Mouse (Mus musculus) heart, embryonic 13.5 days (tissue): ENCODE measurements around the gene Bub1b. TPM values are rescaled to one million over a fixed set of nuclear protein-coding genes. Genes with fewer than 3 reads are reported as not detected.
A peak's percentile ranks its signal among the peaks of the same experiment; 100 is the strongest.
"Not testable (repeated sequence)": the region's sequence is repeated elsewhere in the genome, so short reads cannot be mapped to it uniquely, and the experiment has no call there.

Source experiments
- ATAC-seq: fragments of 200-750 bp; cut with Nextera tagmentation; 2 replicates; pipeline ENCODE4 v1.8.0; 2017; ENCODE audit warnings: moderate TSS enrichment; ENCODE audit not compliant: insufficient number of reproducible peaks, low FRiP score, low TSS enrichment; ENCODE audit errors: extremely low read depth
- H3K27ac ChIP-seq: fragments of 300-500 bp; sonication (generic); replicated peaks from 2 replicates; pipeline ENCODE4 v1.5.1; 2015; ENCODE audit warnings: moderate library complexity, mild to moderate bottlenecking, inconsistent platforms
- H3K27me3 ChIP-seq: fragments of 300-500 bp; sonication (generic); replicated peaks from 2 replicates; pipeline ENCODE4 v1.6.1; 2015; ENCODE audit warnings: mild to moderate bottlenecking, inconsistent platforms
- H3K36me3 ChIP-seq: fragments of 300-500 bp; sonication (generic); 2 replicates; pipeline ENCODE4 v1.6.1; 2015; ENCODE audit warnings: mild to moderate bottlenecking, inconsistent platforms
- H3K4me1 ChIP-seq: fragments of 300-500 bp; sonication (generic); 2 replicates; pipeline ENCODE4 v1.6.1; 2015; ENCODE audit warnings: inconsistent platforms
- H3K4me2 ChIP-seq: fragments of 300-500 bp; sonication (generic); 2 replicates; pipeline ENCODE4 v1.6.1; 2015; ENCODE audit warnings: inconsistent platforms, mild to moderate bottlenecking, moderate library complexity
- H3K4me3 ChIP-seq: fragments of 300-500 bp; sonication (generic); 2 replicates; pipeline ENCODE4 v1.5.1; 2015; ENCODE audit warnings: moderate library complexity, mild to moderate bottlenecking, inconsistent platforms
- H3K9ac ChIP-seq: fragments of 300-500 bp; sonication (generic); 2 replicates; pipeline ENCODE4 v1.6.1; 2015; ENCODE audit warnings: inconsistent platforms, mild to moderate bottlenecking, moderate library complexity
- H3K9me3 ChIP-seq: fragments of 300-500 bp; sonication (generic); 2 replicates; pipeline ENCODE4 v1.6.1; 2016; ENCODE audit warnings: inconsistent platforms
- WGBS: fragments of 180-500 bp; shearing (Covaris S2); methylation state at CpG from one replicate; pipeline ENCODE4 v1.1.7; 2015; ENCODE audit warnings: mixed read lengths; 5-methylcytosine and 5-hydroxymethylcytosine counted together
- polyA plus RNA-seq: library from polyadenylated mRNA; unstranded; fragments of >200 nt; fragmentation: Nextera tagmentation; extraction: Ambion mirVana; gene quantifications from 2 replicates; pipeline ENCODE4 v1.2.1, GENCODE M21; 2015

Bub1b gene
- polyA plus RNA-seq, 1 experiment from 2014 or later: 64.3 TPM

DNA sequence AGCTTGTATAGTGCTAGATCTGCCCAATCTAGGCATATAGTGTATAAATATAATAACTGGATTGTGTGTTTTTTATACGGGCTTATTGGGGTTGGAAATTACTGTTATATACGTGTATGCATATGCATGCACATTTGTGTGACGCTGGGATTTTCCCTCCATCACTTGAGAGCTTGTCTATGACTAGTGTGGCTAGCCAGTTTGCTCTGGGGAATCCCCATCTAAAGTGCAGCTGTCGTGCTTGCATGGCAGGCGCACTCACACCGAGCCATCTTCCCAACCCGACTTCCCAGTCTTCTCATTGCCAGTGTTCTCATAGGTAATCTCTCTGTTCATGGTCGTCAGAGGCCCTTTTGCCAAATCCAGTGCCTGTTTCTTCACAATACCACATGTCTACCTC is 22.6 kb downstream of the Bub1b start:
- Histone ChIP-seq H3K4me1 (no peaks in the 10 kb centered on the region), H3K4me3 (no peak overlapping the region), H3K27ac (no peak overlapping the region), H3K27me3 (no peaks in the 10 kb centered on the region), H3K9me3 (no peaks in the 10 kb centered on the region), H3K4me2 (no peak overlapping the region), H3K9ac (no peak overlapping the region), H3K36me3 (peaks cover 95% of the 10 kb centered on the region)
- ATAC-seq: no peak
- WGBS: 84% methylated on average over 8 of the region's 8 CpGs

DNA sequence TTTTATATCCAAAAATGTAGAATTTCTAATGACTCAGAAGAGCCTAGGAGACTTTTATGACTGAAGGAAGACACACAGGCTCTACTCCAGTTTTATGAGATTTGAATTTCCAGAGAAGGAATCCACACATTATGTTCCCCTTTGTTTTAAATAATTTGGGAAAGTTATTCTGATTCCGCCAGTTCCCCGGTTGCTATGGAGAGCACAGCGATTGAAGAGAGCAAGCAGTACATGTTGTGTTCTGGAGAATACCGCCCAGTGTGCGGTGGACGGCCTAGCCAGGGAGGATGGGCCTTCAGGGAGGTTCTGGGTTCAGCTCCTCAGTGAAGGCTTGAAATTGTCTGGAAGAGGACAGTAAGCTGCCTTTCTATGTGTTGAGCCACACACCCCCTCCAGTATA is 31.3 kb downstream of the Bub1b start:
- no peak overlapping the region for H3K9ac ChIP-seq
- H3K4me2 ChIP-seq: no peak overlapping the region
- H3K36me3 ChIP-seq: peaks cover 95% of the 10 kb centered on the region
- ATAC-seq: no peak
- WGBS: 96% methylated on average over 6 of the region's 6 CpGs
- no peaks in the 10 kb centered on the region for H3K27me3 ChIP-seq
- H3K9me3 ChIP-seq: no peaks in the 10 kb centered on the region
- H3K4me1 ChIP-seq: no peaks in the 10 kb centered on the region
- H3K27ac ChIP-seq: no peak overlapping the region
- no peak overlapping the region for H3K4me3 ChIP-seq

DNA sequence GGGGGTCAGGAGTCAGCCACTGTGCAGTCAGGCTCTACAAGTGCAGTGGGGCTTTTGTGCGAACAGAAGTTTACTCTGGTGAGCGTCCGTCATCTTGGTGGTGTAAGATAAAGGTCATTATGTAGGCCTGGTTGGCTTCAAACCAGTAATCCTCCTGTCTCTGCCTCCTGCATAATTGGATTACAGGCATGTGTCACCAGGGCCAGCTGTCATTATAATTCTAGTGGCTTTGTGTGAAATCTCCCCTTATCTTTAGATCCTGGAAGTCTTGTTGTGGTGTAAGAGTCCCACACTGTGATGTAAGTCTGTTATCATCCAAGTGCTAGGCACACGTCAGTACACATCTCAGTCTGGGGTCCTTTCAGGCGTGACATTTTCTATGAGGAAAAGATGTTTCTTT is 35.4 kb downstream of the Bub1b start:
- no peak overlapping the region for H3K9ac ChIP-seq
- no peaks in the 10 kb centered on the region for H3K4me1 ChIP-seq
- no peak for ATAC-seq
- no peaks in the 10 kb centered on the region for H3K27me3 ChIP-seq
- no peak overlapping the region for H3K4me3 ChIP-seq
- peaks cover 95% of the 10 kb centered on the region for H3K36me3 ChIP-seq
- H3K9me3 ChIP-seq: no peaks in the 10 kb centered on the region
- H3K27ac ChIP-seq: no peak overlapping the region
- WGBS: 47% methylated on average over 5 of the region's 5 CpGs
- no peak overlapping the region for H3K4me2 ChIP-seq

DNA sequence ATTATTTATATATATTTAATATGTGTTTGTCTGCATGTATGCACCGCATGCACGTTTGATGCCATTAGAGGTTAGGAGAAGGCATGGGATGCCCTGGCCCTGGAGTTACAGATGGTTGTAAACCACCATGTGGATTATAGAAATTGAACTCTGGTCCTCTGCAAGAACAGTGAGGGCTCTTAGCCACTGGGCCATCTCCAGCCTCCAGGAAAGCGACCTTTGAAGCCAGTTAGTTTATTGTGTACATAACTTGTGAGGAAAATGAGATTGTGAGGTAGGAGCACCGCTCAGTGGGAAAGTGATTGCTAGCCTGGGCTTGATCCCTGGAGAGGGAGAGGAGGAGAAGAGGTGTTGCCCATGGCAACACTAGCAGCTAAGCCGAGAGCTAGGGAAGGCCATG is 39.2 kb downstream of the Bub1b start:
- Histone ChIP-seq H3K36me3 (peaks cover 94% of the 10 kb centered on the region), H3K27ac (no peak overlapping the region), H3K4me3 (no peak overlapping the region), H3K27me3 (no peaks in the 10 kb centered on the region), H3K9me3 (no peaks in the 10 kb centered on the region), H3K9ac (no peak overlapping the region), H3K4me1 (peaks cover 11% of the 10 kb centered on the region; the same call in 1 of the 2 replicates), H3K4me2 (no peak overlapping the region)
- no peak for ATAC-seq
- 81% methylated on average over 5 of the region's 5 CpGs for WGBS

DNA sequence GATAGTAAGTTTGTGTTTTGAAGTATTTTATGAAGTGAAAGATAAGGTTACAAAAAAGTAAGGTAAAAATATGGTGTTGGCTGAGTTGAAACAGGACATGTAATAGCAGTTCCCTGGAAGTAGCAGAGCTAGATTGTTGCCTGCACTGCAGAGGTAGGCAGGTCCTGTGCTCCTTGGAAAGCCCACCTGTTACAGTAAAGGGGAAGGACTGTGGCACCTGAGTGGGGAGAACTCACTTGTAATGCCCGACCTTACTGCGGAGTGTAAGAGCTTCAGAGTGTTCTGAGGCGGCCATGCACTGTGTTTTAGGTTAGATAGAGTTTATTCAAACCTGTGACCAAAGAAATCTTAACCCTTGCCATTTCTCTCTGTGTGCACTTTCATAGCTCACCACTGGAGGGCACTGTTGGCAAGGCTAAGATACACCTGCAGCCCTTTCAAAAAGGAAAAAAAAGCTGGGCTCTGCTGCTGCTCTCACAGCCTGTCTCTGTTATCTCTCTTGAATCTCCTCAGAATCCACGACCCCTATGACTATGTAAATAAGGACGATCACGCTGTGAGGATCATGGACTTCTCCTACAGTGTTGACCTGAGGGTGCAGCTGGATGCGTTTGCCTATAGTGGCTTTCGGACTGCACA is 40.0 kb downstream of the Bub1b start:
- no peak for ATAC-seq

DNA sequence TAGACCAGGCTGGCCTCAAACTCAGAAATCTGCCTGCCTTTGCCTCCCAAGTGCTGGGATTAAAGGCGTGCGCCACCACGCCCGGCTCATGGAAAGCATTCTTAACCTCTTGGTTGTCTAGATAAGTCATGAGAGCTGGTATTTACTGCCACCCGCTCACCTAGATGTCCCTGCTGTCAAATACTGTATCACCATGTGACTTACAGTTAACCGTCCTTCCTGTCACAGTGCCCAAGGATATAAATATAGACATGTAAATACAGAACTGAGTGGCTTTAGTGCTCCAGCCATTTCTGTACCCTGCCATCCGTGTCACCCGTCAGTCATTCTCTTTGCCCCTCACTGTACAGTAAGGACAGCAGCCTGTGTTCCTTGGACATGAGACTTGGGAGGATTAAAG is 40.7 kb downstream of the Bub1b start:
- H3K27me3 ChIP-seq: no peaks in the 10 kb centered on the region
- 67% methylated on average over 8 of the region's 8 CpGs for WGBS
- peaks cover 11% of the 10 kb centered on the region; the same call in 1 of the 2 replicates for H3K4me1 ChIP-seq
- no peak for ATAC-seq
- H3K27ac ChIP-seq: no peak overlapping the region
- H3K9me3 ChIP-seq: no peaks in the 10 kb centered on the region
- no peak overlapping the region for H3K9ac ChIP-seq
- H3K4me2 ChIP-seq: no peak overlapping the region
- H3K4me3 ChIP-seq: no peak overlapping the region
- H3K36me3 ChIP-seq: peaks cover 94% of the 10 kb centered on the region

More for the DNA sequence above, 40.0 kb downstream of the Bub1b start:
- H3K9me3 ChIP-seq: no peaks in the 10 kb centered on the region
- H3K4me2 ChIP-seq: no peak overlapping the region
- peaks cover 11% of the 10 kb centered on the region; the same call in 1 of the 2 replicates for H3K4me1 ChIP-seq
- no peak overlapping the region for H3K9ac ChIP-seq
- H3K27me3 ChIP-seq: no peaks in the 10 kb centered on the region
- 35% methylated on average over 8 of the region's 8 CpGs for WGBS
- no peak overlapping the region for H3K27ac ChIP-seq
- no peak overlapping the region for H3K4me3 ChIP-seq
- peaks cover 94% of the 10 kb centered on the region for H3K36me3 ChIP-seq

DNA sequence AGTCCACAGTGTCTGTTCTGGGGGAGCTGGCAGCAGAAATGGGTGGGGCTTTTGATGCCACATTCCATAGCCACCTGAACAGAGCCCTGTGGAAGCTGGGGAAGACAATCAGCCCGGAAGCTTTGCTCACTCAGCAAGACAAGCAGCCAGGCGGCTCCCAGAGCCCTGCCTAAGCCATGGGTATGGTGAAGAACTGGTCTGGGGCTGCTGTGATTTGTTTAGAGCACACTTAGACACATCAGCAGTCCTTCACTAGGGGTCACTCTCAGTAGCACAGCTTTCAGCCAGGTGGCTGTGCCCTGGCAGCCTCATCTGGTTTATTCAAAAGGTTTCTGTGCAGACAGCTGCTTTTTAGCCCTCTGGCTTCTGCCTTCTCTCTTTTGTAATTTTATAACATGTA is 43.1 kb downstream of the Bub1b start:
- no peak overlapping the region for H3K4me3 ChIP-seq

DNA sequence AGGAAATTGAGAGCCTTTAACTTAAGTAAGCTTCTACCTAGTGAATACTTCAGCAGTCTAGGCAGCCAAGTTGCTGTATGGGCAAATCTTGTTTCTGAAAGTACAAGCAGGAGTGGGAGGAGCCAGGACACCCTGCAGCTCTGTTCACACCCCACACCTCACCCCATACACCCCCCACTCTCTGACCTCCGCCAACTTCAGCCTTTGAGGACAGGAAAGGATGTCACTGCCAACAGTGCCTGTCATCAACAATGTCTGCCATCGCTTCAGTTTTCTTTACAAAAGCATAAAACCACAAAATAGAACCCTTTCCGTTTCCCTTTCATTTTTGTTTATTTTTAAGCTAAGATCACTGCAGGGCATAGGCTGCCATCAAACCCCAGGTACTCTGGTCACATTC is 44.4 kb downstream of the Bub1b start:
- H3K27ac ChIP-seq: no peak overlapping the region
- H3K4me1 ChIP-seq: peaks cover 20% of the 10 kb centered on the region
- H3K9me3 ChIP-seq: no peaks in the 10 kb centered on the region
- no peak overlapping the region for H3K4me3 ChIP-seq
- ATAC-seq: no peak
- 89% methylated on average over 3 of the region's 3 CpGs for WGBS
- peaks cover 74% of the 10 kb centered on the region for H3K36me3 ChIP-seq
- no peak overlapping the region for H3K9ac ChIP-seq
- H3K4me2 ChIP-seq: no peak overlapping the region
- no peaks in the 10 kb centered on the region for H3K27me3 ChIP-seq

More for the DNA sequence above, 43.1 kb downstream of the Bub1b start:
- H3K4me2 ChIP-seq: no peak overlapping the region
- ATAC-seq: no peak
- H3K36me3 ChIP-seq: peaks cover 87% of the 10 kb centered on the region
- H3K27ac ChIP-seq: no peak overlapping the region
- H3K9me3 ChIP-seq: no peaks in the 10 kb centered on the region
- no peaks in the 10 kb centered on the region for H3K27me3 ChIP-seq
- WGBS: 35% methylated on average over 2 of the region's 2 CpGs
- peaks cover 11% of the 10 kb centered on the region; the same call in 1 of the 2 replicates for H3K4me1 ChIP-seq
- no peak overlapping the region for H3K9ac ChIP-seq

DNA sequence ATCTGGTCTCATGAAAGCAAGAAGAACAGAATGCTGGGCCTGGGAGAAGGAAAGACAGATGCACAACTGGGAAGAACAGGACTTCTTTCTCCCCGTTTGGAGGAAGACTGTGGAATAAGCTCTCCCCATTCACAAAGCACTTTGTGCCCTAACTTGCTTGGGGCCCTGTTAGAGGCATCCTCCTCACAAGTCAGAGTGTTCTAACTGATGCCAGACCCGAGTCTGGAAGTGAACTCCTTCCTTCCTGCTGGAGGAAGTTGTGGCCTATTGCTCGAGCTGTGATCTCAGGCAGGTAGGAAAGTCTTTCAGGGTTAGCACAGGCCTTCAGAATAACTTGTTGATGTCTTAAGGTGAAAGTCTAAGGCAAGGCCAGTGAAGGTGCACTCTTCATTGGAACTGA is 44.9 kb downstream of the Bub1b start:
- peaks cover 20% of the 10 kb centered on the region for H3K4me1 ChIP-seq
- H3K9ac ChIP-seq: no peak overlapping the region
- peaks cover 72% of the 10 kb centered on the region for H3K36me3 ChIP-seq
- no peak overlapping the region for H3K4me3 ChIP-seq
- ATAC-seq: no peak
- H3K4me2 ChIP-seq: no peak overlapping the region
- H3K27ac ChIP-seq: no peak overlapping the region
- 57% methylated on average over 3 of the region's 3 CpGs for WGBS
- no peaks in the 10 kb centered on the region for H3K9me3 ChIP-seq
- H3K27me3 ChIP-seq: no peaks in the 10 kb centered on the region

DNA sequence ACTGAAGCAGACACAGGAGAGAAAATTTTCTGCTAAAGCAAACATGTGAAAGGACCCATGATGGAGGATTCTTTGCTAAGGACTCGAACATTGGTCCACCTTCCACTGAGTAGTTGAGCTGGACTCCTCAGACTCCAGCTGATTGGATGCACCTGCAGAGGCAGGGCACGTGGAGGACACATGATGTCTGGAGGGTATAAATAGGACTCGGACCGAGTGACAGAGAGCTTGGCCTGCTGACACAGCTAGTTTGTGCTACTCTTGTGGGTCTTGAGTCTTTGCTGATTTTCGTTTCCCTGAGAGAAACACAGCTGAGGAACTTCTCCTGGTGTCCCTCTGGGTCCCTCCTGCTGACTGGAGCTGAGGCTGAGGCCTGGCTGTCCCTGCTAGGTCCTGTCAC is 48.7 kb downstream of the Bub1b start:
- Histone ChIP-seq H3K4me2 (no peak overlapping the region), H3K9me3 (peaks cover 5% of the 10 kb centered on the region; the same call in 1 of the 2 replicates), H3K4me1 (peaks cover 9% of the 10 kb centered on the region; the same call in 1 of the 2 replicates), H3K27ac (peak overlapping the region; percentile 15; the same call in 1 of the 2 replicates), H3K4me3 (no peak overlapping the region), H3K36me3 (peaks cover 41% of the 10 kb centered on the region), H3K27me3 (no peaks in the 10 kb centered on the region), H3K9ac (no peak overlapping the region)
- 57% methylated on average over 5 of the region's 5 CpGs for WGBS
- no peak for ATAC-seq

DNA sequence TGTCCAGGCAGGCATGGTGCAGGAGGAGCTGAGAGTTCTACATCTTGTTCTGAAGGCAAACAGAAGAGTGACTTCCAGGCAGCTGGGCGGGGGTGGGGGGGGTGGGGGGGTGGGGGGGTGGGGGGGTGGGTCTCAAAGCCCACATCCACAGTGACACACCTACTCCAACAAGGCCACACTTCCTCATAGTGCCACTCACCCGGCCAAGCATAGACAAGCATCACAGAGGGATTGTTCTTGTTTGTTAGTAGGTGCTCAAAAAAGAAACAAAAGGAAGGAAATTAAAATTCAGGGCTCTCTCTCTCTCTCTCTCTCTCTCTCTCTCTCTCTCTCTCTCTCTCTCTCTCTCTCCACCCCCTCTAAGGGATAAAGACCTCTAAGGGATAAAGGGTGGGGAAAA is 52.7 kb downstream of the Bub1b start:
- WGBS: 85% methylated on average over 2 of the region's 2 CpGs
- H3K9me3 ChIP-seq, ATAC-seq, H3K4me2 ChIP-seq, H3K9ac ChIP-seq, H3K4me3 ChIP-seq, H3K36me3 ChIP-seq, H3K27me3 ChIP-seq, H3K27ac ChIP-seq: not testable (repeated sequence)
- peaks cover 13% of the 10 kb centered on the region; the same call in 1 of the 2 replicates for H3K4me1 ChIP-seq

DNA sequence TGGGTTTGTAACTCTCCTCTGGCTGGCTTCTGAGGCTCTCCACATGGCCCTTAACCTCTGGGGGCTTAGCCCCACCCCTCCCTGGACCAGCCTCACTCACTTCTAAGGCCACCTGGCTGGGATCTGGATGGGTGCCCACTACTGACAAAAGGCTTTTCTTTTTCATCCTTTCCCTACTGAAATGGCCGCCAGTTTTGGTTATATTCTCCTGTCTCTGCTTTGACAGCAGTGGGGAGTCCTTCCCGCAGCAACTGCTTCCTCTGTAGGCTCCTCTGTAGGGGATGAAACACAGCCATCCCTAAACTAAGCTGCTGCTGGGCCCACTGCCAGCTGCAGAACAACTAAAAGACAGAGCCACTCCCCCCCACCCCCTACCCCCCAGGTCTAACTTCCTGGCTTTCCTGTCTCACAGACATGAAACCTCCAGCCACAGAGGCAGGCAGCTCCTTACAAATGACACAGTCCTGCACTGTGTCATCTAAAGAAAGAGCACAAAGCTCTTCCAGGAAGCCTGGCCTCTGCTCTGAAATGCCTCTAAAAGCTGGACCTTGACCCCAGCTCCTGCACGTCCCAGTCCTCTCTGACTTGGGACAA is 58.8 kb downstream of the Bub1b start:
- H3K9ac ChIP-seq: peak overlapping the region; percentile 50; the same call in 1 of the 2 replicates
- no peak for ATAC-seq
- H3K4me3 ChIP-seq: no peak overlapping the region
- H3K9me3 ChIP-seq: no peaks in the 10 kb centered on the region
- no peak overlapping the region for H3K4me2 ChIP-seq
- no peaks in the 10 kb centered on the region for H3K36me3 ChIP-seq
- peak overlapping the region; percentile 68 for H3K27ac ChIP-seq
- peaks cover 48% of the 10 kb centered on the region for H3K4me1 ChIP-seq
- WGBS: 32% methylated on average over 3 of the region's 3 CpGs
- H3K27me3 ChIP-seq: 0 out of 2 replicates have a peak, but pooled peaks cover under 1% of the 10 kb centered on the region
